Mouse (Mus musculus): Measurements from ENCODE around the gene Rerg. TPM values are rescaled to one million over a fixed set of nuclear protein-coding genes. Genes with fewer than 3 reads are reported as not detected.

Rerg gene
- polyA plus RNA-seq, 1 experiment = not detected

- TF ChIP-seq CTCF (IDR thresholded peaks at IDR 0.05; ENCODE audit: insufficient read depth, low read depth, low read length) (no peak), POLR2A (IDR thresholded peaks at IDR 0.05; ENCODE audit: insufficient read depth, low read depth, low read length) (no peak)
- 57% methylated on average over 6 of the region's 6 CpGs for WGBS
Measured at GRCm38 (mm10) chr6:137030611-137031097, 139.6 kb downstream of the Rerg start.

DNA sequence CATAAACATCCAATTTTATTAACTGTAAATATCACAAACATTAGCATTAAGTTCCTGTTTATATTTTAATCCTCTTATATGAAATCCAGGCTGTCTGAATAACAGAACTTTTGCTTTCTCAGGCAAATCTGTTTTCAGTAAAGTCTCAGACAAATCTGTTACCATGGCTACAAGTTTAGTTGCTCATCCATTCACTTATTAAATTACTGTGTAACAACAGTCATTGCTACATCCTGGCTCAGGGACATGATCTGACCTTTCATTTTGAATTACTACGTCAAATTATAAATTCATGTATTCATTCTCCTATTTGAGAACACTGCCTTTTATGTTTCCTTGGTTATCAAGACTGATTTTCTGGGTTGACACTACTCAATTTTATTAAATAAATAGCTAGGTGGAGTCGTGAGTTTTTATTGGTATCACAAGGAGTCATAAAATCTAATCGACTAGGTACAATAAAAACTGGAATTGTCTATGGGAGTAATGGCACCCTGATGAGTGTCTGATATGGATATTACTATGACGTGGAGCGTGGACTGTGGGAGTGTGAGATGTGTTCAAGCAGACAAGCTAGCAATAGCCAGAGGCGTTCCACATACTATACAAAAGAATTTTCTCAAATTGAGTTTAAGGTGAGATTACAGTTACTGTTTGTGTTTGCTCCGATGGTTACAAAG, 140.2 kb downstream of the Rerg start:
- Histone ChIP-seq H3K4me1 (ENCODE audit: control insufficient read depth, insufficient read depth, low read length) (peaks cover 9% of the 10 kb centered on the region), H3K27ac (ENCODE audit: insufficient read depth, low read depth, low read length) (no peak overlapping the region), H3K4me3 (ENCODE audit: insufficient read depth, low read depth, low read length) (no peak overlapping the region)
- no peak for TF ChIP-seq POLR2A (IDR thresholded peaks at IDR 0.05; ENCODE audit: insufficient read depth, low read depth, low read length)
- no peak for TF ChIP-seq CTCF (IDR thresholded peaks at IDR 0.05; ENCODE audit: insufficient read depth, low read depth, low read length)
- 74% methylated on average over 7 of the region's 7 CpGs for WGBS

More at GRCm38 (mm10) chr6:137030611-137031097, 139.6 kb downstream of the Rerg start:
- H3K4me3 ChIP-seq (ENCODE audit: insufficient read depth, low read depth, low read length) = no peak overlapping the region
- H3K27ac ChIP-seq (ENCODE audit: insufficient read depth, low read depth, low read length) = no peak overlapping the region
- H3K4me1 ChIP-seq (ENCODE audit: control insufficient read depth, insufficient read depth, low read length) = peaks cover 5% of the 10 kb centered on the region

- H3K4me1 ChIP-seq (ENCODE audit: control insufficient read depth, insufficient read depth, low read length) = peaks cover 6% of the 10 kb centered on the region
- no peak for TF ChIP-seq CTCF (IDR thresholded peaks at IDR 0.05; ENCODE audit: insufficient read depth, low read depth, low read length)
- no peak for TF ChIP-seq POLR2A (IDR thresholded peaks at IDR 0.05; ENCODE audit: insufficient read depth, low read depth, low read length)
- no peak overlapping the region for H3K27ac ChIP-seq (ENCODE audit: insufficient read depth, low read depth, low read length)
- H3K4me3 ChIP-seq (ENCODE audit: insufficient read depth, low read depth, low read length) = no peak overlapping the region
- WGBS = 40% methylated on average over 5 of the region's 5 CpGs
Measured at GRCm38 (mm10) chr6:137025461-137025860, 144.8 kb downstream of the Rerg start.

GRCm38 (mm10) chr6:137024541-137024940, 145.8 kb downstream of the Rerg start:
- TF ChIP-seq POLR2A (IDR thresholded peaks at IDR 0.05; ENCODE audit: insufficient read depth, low read depth, low read length) = no peak
- no peak for TF ChIP-seq CTCF (IDR thresholded peaks at IDR 0.05; ENCODE audit: insufficient read depth, low read depth, low read length)

DNA sequence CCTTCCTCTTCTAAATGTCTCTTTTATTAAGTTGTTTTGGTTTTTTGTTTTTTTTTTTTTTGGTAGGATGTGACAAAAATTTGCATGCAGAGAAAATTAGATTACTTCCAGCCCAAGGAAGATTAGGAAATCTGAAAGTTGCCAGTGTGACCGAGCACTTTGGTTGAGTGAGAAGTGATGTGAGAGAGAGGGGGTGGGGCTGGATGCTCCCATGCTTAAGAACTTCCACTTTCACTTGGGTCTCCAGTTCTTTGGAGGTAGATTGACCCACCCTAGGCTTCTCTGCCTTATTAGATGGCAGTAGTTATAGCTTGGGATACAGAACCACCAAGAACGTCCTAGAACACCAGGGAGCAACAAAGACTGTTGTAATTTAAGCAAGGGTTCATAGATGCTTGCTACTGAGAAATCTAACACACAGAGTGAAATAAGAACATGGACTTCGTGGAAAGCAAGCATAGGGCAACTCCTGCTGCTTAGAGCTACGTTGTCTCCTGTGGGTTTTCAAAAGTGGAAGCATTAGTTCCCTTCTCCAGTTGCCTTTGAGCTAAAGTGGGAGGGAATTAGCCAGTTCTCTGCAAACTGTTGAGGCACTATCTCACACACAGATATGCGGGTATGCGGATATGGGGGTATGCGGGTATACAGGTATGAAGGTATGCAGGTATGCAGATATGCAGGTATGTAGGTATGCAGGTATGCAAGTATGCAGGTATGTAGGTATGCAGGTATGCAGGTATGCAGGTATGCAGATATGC, 152.9 kb downstream of the Rerg start:
- 86% methylated on average over 7 of the region's 7 CpGs for WGBS
- no peak overlapping the region for H3K27ac ChIP-seq (ENCODE audit: insufficient read depth, low read depth, low read length)
- no peak overlapping the region for H3K4me3 ChIP-seq (ENCODE audit: insufficient read depth, low read depth, low read length)
- peaks cover 2% of the 10 kb centered on the region; the same call in 1 of the 2 replicates for H3K4me1 ChIP-seq (ENCODE audit: control insufficient read depth, insufficient read depth, low read length)
- no peak for TF ChIP-seq CTCF (IDR thresholded peaks at IDR 0.05; ENCODE audit: insufficient read depth, low read depth, low read length)
- no peak for TF ChIP-seq POLR2A (IDR thresholded peaks at IDR 0.05; ENCODE audit: insufficient read depth, low read depth, low read length)

More at GRCm38 (mm10) chr6:137024541-137024940, 145.8 kb downstream of the Rerg start:
- Histone ChIP-seq H3K4me3 (ENCODE audit: insufficient read depth, low read depth, low read length) (no peak overlapping the region), H3K27ac (ENCODE audit: insufficient read depth, low read depth, low read length) (no peak overlapping the region), H3K4me1 (ENCODE audit: control insufficient read depth, insufficient read depth, low read length) (peaks cover 8% of the 10 kb centered on the region)
- 78% methylated on average over 2 of the region's 2 CpGs for WGBS

DNA sequence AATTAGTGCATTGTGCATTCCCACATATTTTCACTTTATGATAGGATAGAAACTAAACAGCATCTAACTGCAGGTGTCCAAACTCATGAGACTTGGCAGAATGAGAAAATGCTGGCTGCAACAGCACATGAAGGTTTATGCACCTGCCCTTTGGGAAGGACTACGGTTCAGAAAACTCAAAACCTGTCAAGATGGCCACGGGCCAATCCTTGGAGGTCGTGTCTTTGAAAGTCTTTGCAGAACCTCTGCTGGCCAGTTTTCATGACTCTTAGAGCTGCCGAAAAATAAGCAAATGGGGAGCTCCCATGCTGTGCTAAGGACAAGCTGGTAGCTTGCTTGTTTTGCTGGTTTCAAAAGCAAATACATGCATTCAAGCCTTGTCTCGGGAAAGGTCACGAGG, 156.0 kb downstream of the Rerg start:
- Histone ChIP-seq H3K27ac (ENCODE audit: insufficient read depth, low read depth, low read length) (no peak overlapping the region), H3K4me1 (ENCODE audit: control insufficient read depth, insufficient read depth, low read length) (no peaks in the 10 kb centered on the region), H3K4me3 (ENCODE audit: insufficient read depth, low read depth, low read length) (no peak overlapping the region)
- WGBS = 60% methylated on average over 6 of the region's 6 CpGs
- TF ChIP-seq POLR2A (IDR thresholded peaks at IDR 0.05; ENCODE audit: insufficient read depth, low read depth, low read length) = no peak
- TF ChIP-seq CTCF (IDR thresholded peaks at IDR 0.05; ENCODE audit: insufficient read depth, low read depth, low read length) = no peak

DNA sequence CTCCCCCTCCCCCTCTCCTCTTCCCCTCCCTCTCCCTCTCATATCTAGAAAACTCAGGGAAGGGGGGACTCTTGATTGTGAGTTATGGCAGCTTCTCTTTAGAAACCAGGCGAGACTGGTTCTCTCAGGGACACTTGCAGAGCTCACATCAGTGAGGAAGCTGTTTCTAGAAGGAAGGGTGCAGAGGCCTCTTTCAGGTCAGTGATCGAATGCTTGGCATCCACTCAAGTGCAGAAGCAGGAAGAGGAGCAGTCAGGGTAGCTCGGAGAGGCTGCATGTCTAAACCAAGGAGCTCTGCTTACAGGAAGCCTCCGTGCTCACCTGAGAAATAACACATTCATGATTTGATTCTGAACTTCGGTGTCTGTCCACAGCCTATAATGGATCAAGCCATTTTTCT, 159.1 kb downstream of the Rerg start:
- Histone ChIP-seq H3K27ac (ENCODE audit: insufficient read depth, low read depth, low read length) (no peak overlapping the region), H3K4me1 (ENCODE audit: control insufficient read depth, insufficient read depth, low read length) (peaks cover 5% of the 10 kb centered on the region; the same call in 1 of the 2 replicates), H3K4me3 (ENCODE audit: insufficient read depth, low read depth, low read length) (no peak overlapping the region)
- TF ChIP-seq CTCF (IDR thresholded peaks at IDR 0.05; ENCODE audit: insufficient read depth, low read depth, low read length) (no peak), POLR2A (IDR thresholded peaks at IDR 0.05; ENCODE audit: insufficient read depth, low read depth, low read length) (no peak)
- WGBS = 85% methylated on average over 5 of the region's 5 CpGs

Other genes starting within 250 kb of the Rerg start
- not detected in 2 replicates for gene Erp27, start 248.3 kb downstream of the Rerg start, polyA plus RNA-seq (2012; ENCODE audit: insufficient read depth, insufficient read length, low replicate concordance, missing spikeins)
- gene Pde6h, start 246.7 kb downstream of the Rerg start, polyA plus RNA-seq (2012; ENCODE audit: insufficient read depth, insufficient read length, low replicate concordance, missing spikeins) = not detected in 2 replicates
- gene Arhgdib, start 228.6 kb downstream of the Rerg start, polyA plus RNA-seq (2012; ENCODE audit: insufficient read depth, insufficient read length, low replicate concordance, missing spikeins) = 393 TPM in 1 of 2 replicates, not detected in the other
- not detected in 2 replicates for gene Ptpro, start 81.8 kb upstream of the Rerg start, polyA plus RNA-seq (2012; ENCODE audit: insufficient read depth, insufficient read length, low replicate concordance, missing spikeins)